Mouse (Mus musculus) gastrocnemius, postnatal 4 days (tissue): Measurements from ENCODE around the gene Slc19a2. TPM values are rescaled to one million over a fixed set of nuclear protein-coding genes. Genes with fewer than 3 reads are reported as not detected.
"Not testable (repeated sequence)": the region's sequence is repeated elsewhere in the genome, so short reads cannot be mapped to it uniquely, and the experiment has no call there.

ENCODE experiments used
- DNase-seq, 2 experiments: peaks; one replicate each; pipeline ENCODE4 v3.0.0; 2021 to 2022; ENCODE audit warnings: low spot score in 2 of 2, mixed read lengths in 2 of 2
- long read RNA-seq, 2 experiments: library from polyadenylated mRNA; stranded (forward); transcript quantifications; one replicate each; pipeline ENCODE4 v2.0.0; 2021
- total RNA-seq, 2 experiments: library from RNA; stranded (reverse); gene quantifications; 2 replicates each; pipeline ENCODE4 v1.2.3; 2021

Slc19a2 gene
- total RNA-seq = 1 to 10 TPM; 2.7 to 2.9 TPM
- long read RNA-seq, experiment 1, transcript Slc19a2-202 (6 exons, 3,432 nt) = major isoform, 5 of 11 reads
- long read RNA-seq, experiment 1, transcript Slc19a2-201 (6 exons, 3,571 nt) = major isoform, 5 of 11 reads
- long read RNA-seq, experiment 1, partial matches to known transcripts = 1 of 11 reads
- long read RNA-seq, experiment 1, other reads (novel, unspliced or antisense) = 0 of 11 reads
- long read RNA-seq, experiment 2, transcript Slc19a2-201 (6 exons, 3,571 nt) = major isoform, 5 of 7 reads
- long read RNA-seq, experiment 2, partial matches to known transcripts = 0 of 7 reads
- long read RNA-seq, experiment 2, other reads (novel, unspliced or antisense) = 0 of 7 reads

DNA sequence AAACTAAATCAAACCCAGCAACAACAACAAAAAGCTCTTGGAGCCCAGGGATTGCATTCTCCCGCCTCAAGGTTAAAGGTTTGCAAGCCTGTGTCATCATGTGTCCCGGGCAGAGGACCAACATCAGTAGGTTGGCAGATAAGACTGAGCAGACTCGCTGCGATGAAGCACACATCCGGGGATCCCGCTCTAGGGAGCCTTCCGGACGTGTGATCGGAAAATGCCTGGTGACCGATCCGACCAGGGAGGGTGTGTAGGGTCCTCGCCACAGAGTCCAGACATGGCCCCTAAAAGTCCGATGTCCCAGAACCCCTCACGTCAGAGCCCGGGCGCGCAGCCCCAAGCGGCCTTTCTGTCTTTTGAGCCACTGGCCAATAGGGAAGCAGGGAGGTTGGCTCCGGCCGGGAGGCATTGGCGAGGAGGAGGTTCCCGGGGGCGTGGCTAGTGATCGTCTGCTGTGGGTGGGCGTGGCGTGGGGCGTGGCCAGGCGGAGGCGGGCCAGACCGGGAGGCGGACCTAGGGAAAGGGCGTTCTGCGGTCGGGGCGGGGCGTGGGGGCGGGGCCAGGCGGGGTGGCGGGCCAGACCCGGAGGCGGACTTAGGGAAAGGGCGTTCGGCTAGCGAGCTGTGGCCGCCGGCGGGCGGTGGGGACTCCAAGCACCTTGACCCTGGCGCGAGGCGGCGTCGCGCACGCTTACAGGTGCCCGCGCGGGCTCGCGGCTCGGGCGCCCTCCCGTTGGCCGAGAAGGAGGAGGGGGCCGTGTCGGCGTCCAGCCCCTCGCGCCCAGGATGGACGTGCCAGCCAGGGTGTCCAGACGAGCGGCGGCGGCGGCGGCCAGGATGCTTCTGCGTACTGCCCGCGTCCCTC, at the start of gene Slc19a2:
Slc19a2 (plus strand) TSS at position 582 of the 867 bp plus-strand sequence.
- DNase-seq = peak; percentile 98 to 99

DNA sequence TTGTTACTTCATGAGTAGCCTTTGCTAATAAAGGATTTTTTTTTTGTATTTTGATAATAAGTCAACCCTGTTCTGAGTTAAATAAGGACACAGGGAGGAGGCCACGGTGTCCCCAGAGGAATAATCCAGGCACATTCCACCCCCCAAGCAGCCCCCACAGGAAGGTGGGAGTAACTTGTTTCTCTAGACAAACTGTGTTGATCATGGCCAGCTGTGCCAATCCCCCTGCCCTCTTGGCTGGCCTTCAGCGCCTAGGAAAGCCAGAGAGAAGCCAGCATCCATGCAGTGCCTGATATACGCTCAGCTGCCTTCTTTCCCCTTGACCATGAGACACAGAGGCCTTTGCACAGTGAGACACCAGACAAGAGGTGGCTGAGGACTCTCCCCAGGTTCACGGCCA, 49.3 kb upstream of the Slc19a2 start:
- no peak for DNase-seq

GRCm38 (mm10) chr1:164208437-164208836, 40.4 kb upstream of the Slc19a2 start:
- no peak for DNase-seq

GRCm38 (mm10) chr1:164210899-164211298, 37.9 kb upstream of the Slc19a2 start:
- DNase-seq = no peak

- DNase-seq = no peak
Measured at GRCm38 (mm10) chr1:164212686-164213085, 36.2 kb upstream of the Slc19a2 start.

- DNase-seq = no peak
Measured at GRCm38 (mm10) chr1:164214190-164214589, 34.7 kb upstream of the Slc19a2 start.

- no peak for DNase-seq
Measured at GRCm38 (mm10) chr1:164215097-164215496, 33.7 kb upstream of the Slc19a2 start.

- DNase-seq = no peak
Measured at GRCm38 (mm10) chr1:164215540-164215939, 33.3 kb upstream of the Slc19a2 start.

DNA sequence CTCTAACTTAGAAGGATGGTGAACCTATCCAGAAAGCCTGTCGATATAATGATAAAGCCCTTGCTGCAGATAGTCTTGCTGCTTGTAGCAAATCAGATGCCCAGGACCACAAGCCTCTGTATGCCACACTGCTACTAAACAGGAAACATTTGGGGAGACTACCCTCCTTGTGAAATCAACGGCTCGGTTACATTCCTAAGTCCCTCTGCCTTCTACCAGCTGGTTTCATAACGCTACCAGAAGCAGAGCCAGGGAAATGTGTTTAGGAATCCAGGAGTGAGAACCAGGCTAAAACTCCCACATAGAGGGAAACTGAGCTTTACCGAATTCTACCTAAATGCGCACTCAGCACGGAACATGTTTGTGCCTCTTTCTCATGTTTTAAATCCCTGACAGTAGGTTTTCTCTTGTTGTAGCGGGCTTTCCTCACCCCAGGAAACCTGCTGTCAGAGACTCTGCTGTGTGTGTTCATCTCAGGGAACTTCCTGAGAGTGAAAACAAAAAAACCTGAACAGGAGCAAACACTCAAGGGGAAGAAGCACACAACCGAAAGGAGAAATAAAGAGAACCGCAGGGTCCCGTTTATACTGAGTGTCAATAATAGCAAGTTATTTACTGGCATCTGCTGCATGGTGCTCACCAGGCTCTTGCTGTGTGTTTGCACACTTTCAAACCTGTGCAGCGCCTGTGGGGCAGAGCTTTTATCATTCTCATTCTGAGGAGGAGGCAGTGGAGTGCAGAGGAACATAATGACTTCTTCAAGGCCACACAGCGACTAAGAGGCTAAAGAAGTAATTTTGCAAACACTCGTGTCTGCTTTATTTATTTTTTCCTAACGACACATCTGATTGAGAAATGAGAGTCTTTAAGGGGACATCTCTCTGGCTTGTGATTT, 30.8 kb upstream of the Slc19a2 start:
- DNase-seq = no peak

GRCm38 (mm10) chr1:164220261-164220660, 28.6 kb upstream of the Slc19a2 start:
- no peak for DNase-seq

DNA sequence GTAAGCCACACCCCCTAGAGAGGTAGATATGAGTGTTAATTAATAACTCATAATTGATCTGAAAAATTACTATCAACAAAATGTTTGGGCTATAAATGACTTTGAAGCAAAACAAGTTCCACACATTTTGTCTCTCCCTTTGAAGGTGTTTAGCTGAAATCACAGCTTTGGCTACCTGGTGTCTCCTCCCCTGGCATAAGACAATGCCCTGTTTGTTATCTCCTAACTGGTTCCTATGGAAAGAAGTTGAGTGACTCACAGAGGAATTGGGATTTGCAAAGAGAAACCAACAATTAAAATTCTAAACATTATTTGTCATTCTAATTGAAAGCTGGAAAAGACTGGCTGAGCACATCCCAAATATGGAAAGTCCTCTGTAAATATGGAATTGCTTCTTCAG, 25.8 kb upstream of the Slc19a2 start:
- no peak for DNase-seq

GRCm38 (mm10) chr1:164231937-164232570, 16.8 kb upstream of the Slc19a2 start:
- DNase-seq = not testable (repeated sequence)

- no peak for DNase-seq
Measured at GRCm38 (mm10) chr1:164233447-164233846, 15.4 kb upstream of the Slc19a2 start.

GRCm38 (mm10) chr1:164235078-164235477, 13.8 kb upstream of the Slc19a2 start:
- DNase-seq = no peak

- DNase-seq = no peak
Measured at GRCm38 (mm10) chr1:164236078-164236477, 12.8 kb upstream of the Slc19a2 start.

DNA sequence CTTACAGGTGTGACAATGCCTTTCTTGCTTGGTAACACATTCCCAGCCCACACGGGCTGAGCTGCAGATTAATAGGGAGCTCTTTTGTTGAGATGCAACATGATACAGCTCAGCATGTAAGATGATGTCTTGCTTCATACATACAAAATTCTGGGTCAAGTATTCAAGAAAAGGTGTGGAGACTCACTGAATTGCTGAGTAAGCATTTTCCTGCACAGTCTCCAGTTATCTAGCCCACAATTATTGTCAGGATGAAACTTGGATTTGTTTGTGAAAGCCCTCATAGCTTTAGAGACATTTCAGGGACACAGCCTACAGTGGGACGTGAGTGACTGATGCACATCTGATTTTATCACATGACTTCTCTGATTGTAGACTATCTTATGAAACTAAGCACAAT, 7.4 kb upstream of the Slc19a2 start:
- no peak for DNase-seq

DNA sequence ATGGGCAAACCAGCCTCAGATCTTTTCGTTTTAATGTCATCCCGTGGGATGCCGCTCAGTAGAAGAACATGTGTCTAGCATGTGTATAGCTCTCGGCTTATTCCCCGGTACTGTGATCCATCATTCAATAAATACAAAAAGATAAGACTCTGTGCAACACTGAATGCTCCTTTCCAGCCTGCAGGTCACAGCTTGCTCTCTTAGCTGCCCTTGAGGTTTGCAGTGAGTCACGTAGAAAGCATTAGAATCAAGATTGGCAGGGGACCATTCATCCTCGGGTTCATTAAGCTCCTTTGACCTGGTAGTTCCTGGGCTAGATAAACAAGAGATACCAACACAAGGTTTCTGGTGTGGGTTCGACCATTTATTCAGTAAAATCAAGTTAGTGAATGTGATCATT, 6.0 kb upstream of the Slc19a2 start:
- no peak for DNase-seq

- DNase-seq = no peak
Measured at GRCm38 (mm10) chr1:164247442-164247841, 1.4 kb upstream of the Slc19a2 start.

- no peak for DNase-seq
Measured at GRCm38 (mm10) chr1:164247971-164248370, 875 bp upstream of the Slc19a2 start.

DNA sequence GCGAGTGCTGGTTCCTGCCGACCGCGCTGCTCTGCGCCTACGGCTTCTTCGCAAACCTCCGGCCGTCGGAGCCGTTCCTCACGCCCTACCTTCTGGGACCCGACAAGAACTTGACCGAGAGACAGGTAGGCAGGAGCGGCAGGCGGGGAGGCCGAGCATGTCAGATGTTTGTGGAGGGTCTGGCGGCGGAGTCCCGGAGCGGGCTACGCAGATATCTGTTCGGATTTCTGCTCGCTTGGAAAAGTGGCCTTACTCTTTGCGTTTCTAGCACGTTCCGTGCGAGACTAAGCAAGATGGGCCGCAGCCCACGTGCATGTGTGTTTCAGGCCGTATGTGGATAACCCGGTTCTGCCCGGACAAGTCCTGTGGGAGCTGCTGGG, 476 bp downstream of the Slc19a2 start:
- DNase-seq = no peak
